Mouse (Mus musculus) heart, adult 11 months (tissue): Measurements from ENCODE around the gene Reep1.
A peak's percentile ranks its signal among the peaks of the same experiment; 100 is the strongest.

ENCODE experiments used
- DNase-seq: peaks from one replicate; pipeline ENCODE4 v3.0.0; 2022

Reep1 gene

GRCm38 (mm10) chr6:71738611-71739010 lies 31.2 kb downstream of the Reep1 start:
- no peak for DNase-seq

- no peak for DNase-seq
Measured at GRCm38 (mm10) chr6:71740921-71741320, 33.6 kb downstream of the Reep1 start.

- no peak for DNase-seq
Measured at GRCm38 (mm10) chr6:71741998-71742636, 34.8 kb downstream of the Reep1 start.

GRCm38 (mm10) chr6:71744934-71745333 lies 37.6 kb downstream of the Reep1 start:
- DNase-seq, result no peak

- DNase-seq, result no peak
Measured at GRCm38 (mm10) chr6:71745482-71746234, 38.3 kb downstream of the Reep1 start.

GRCm38 (mm10) chr6:71746246-71746645 lies 38.9 kb downstream of the Reep1 start:
- no peak for DNase-seq

GRCm38 (mm10) chr6:71746846-71747245 lies 39.5 kb downstream of the Reep1 start:
- DNase-seq, result no peak

- DNase-seq, result no peak
Measured at GRCm38 (mm10) chr6:71751602-71752001, 44.2 kb downstream of the Reep1 start.

- DNase-seq, result peak; percentile 82
Measured at GRCm38 (mm10) chr6:71752791-71753464, 45.6 kb downstream of the Reep1 start.

GRCm38 (mm10) chr6:71757039-71757894 lies 49.9 kb downstream of the Reep1 start:
- DNase-seq, result peak; percentile 92

- no peak for DNase-seq
Measured at GRCm38 (mm10) chr6:71758780-71759179, 51.4 kb downstream of the Reep1 start.

- DNase-seq, result no peak
Measured at GRCm38 (mm10) chr6:71760073-71760472, 52.7 kb downstream of the Reep1 start.

GRCm38 (mm10) chr6:71767761-71768160 lies 60.4 kb downstream of the Reep1 start:
- DNase-seq, result no peak

GRCm38 (mm10) chr6:71769901-71770690 lies 62.7 kb downstream of the Reep1 start:
- DNase-seq, result no peak

- DNase-seq, result no peak
Measured at GRCm38 (mm10) chr6:71770856-71771255, 63.5 kb downstream of the Reep1 start.

GRCm38 (mm10) chr6:71771282-71771681 lies 63.9 kb downstream of the Reep1 start:
- no peak for DNase-seq

GRCm38 (mm10) chr6:71772156-71772555 lies 64.8 kb downstream of the Reep1 start:
- DNase-seq, result no peak

- DNase-seq, result no peak
Measured at GRCm38 (mm10) chr6:71772636-71773208, 65.4 kb downstream of the Reep1 start.

GRCm38 (mm10) chr6:71778016-71778415 lies 70.7 kb downstream of the Reep1 start:
- no peak for DNase-seq

GRCm38 (mm10) chr6:71779831-71780230 lies 72.5 kb downstream of the Reep1 start:
- DNase-seq, result no peak

GRCm38 (mm10) chr6:71780431-71780830 lies 73.1 kb downstream of the Reep1 start:
- DNase-seq, result no peak

GRCm38 (mm10) chr6:71783165-71783564 lies 75.8 kb downstream of the Reep1 start:
- DNase-seq, result no peak
